Mouse (Mus musculus) CH12.LX (cell line): Measurements from ENCODE around the gene Hsd17b1. TPM values are rescaled to one million over a fixed set of nuclear protein-coding genes. Genes with fewer than 3 reads are reported as not detected.
A peak's percentile ranks its signal among the peaks of the same experiment; 100 is the strongest.

ENCODE experiments used
- DNase-seq: peaks from one replicate; pipeline ENCODE4 v3.0.0-alpha.2; 2013; ENCODE audit errors: extremely low read depth
- H3K27ac ChIP-seq: 2 replicates; pipeline ENCODE4 v1.5.1; 2012; ENCODE audit warnings: low read depth, mild to moderate bottlenecking, control low read depth, moderate library complexity; ENCODE audit not compliant: insufficient read depth
- H3K27me3 ChIP-seq: replicated peaks from 2 replicates; pipeline ENCODE3; 2012; ENCODE audit warnings: inconsistent platforms
- H3K36me3 ChIP-seq, 2 experiments: replicated peaks in 1 of 2; 2 replicates each; pipeline versions ENCODE3 to v1.6.1; 2012; ENCODE audit warnings: inconsistent platforms in 1 of 2, low read length in 1 of 2, mild to moderate bottlenecking in 1 of 2, mixed read lengths in 1 of 2, moderate library complexity in 1 of 2; ENCODE audit not compliant: control insufficient read depth in 1 of 2, insufficient read depth in 1 of 2
- H3K4me1 ChIP-seq, 2 experiments: 2 replicates each; pipeline ENCODE4 v1.6.1; 2012; ENCODE audit warnings: inconsistent platforms in 1 of 2, moderate library complexity in 1 of 2; ENCODE audit not compliant: insufficient read depth in 2 of 2, control insufficient read depth in 1 of 2
- H3K4me2 ChIP-seq: 2 replicates; pipeline ENCODE4 v1.6.1; 2012; ENCODE audit warnings: low read depth, mild to moderate bottlenecking, control low read depth; ENCODE audit not compliant: poor library complexity, insufficient read depth, severe bottlenecking
- H3K4me3 ChIP-seq, 3 experiments: fragments of 150-350 bp in 1 of 3; sonication (generic) in 1 of 3; replicated peaks in 1 of 3; 2 replicates each; pipeline versions ENCODE3 to v1.5.1; 2011 to 2012; ENCODE audit warnings: low read depth in 2 of 3, low read length in 2 of 3, mild to moderate bottlenecking in 2 of 3, moderate library complexity in 2 of 3, control low read depth in 1 of 3, improper control_type of control experiment in 1 of 3, inconsistent platforms in 1 of 3, mixed read lengths in 1 of 3; ENCODE audit not compliant: poor library complexity in 1 of 3
- H3K79me2 ChIP-seq: replicated peaks from 2 replicates; pipeline ENCODE4 v1.6.1; 2012; ENCODE audit warnings: mild to moderate bottlenecking, moderate library complexity; ENCODE audit not compliant: control insufficient read depth, poor library complexity, insufficient read depth, severe bottlenecking; ENCODE audit errors: extremely low read depth
- H3K9ac ChIP-seq: 2 replicates; pipeline ENCODE4 v1.6.1; 2012; ENCODE audit warnings: low read depth, mild to moderate bottlenecking, control low read depth, moderate library complexity; ENCODE audit not compliant: insufficient read depth
- H3K9me3 ChIP-seq: replicated peaks from 2 replicates; pipeline ENCODE3; 2012; ENCODE audit warnings: low read length, inconsistent platforms, mixed read lengths
- CHD1 ChIP-seq: IDR thresholded peaks from 2 replicates; pipeline ENCODE4 v1.6.1; 2012; ENCODE audit warnings: low read depth, low read length, improper control_type of control experiment, inconsistent platforms
- ELF1 ChIP-seq: IDR thresholded peaks from 2 replicates; pipeline ENCODE4 v1.6.1; 2014; ENCODE audit warnings: low read depth, mild to moderate bottlenecking, inconsistent platforms, low read length, improper control_type of control experiment
- EP300 ChIP-seq: IDR thresholded peaks from 2 replicates; pipeline ENCODE4 v1.6.1; 2011; ENCODE audit warnings: low read length, improper control_type of control experiment
- ETS1 ChIP-seq: conservative IDR thresholded peaks from 2 replicates; pipeline ENCODE4 v1.6.1; 2012; ENCODE audit warnings: low read depth, mild to moderate bottlenecking, inconsistent platforms, low read length, improper control_type of control experiment, moderate library complexity
- GABPA ChIP-seq: IDR thresholded peaks from 2 replicates; pipeline ENCODE4 v1.6.1; 2012; ENCODE audit warnings: low read depth, low read length, improper control_type of control experiment, inconsistent platforms; ENCODE audit not compliant: insufficient replicate concordance
- HCFC1 ChIP-seq: IDR thresholded peaks from 2 replicates; pipeline ENCODE4 v1.6.1; 2012; ENCODE audit warnings: low read depth, mild to moderate bottlenecking, inconsistent platforms, low read length, improper control_type of control experiment
- JUND ChIP-seq: conservative IDR thresholded peaks from 2 replicates; pipeline ENCODE4 v1.6.1; 2011; ENCODE audit warnings: low read depth, low read length, improper control_type of control experiment
- KAT2A ChIP-seq: IDR thresholded peaks from 2 replicates; pipeline ENCODE4 v1.6.1; 2012; ENCODE audit warnings: low read length, improper control_type of control experiment, inconsistent platforms; ENCODE audit not compliant: insufficient replicate concordance
- MAX ChIP-seq: IDR thresholded peaks from 2 replicates; pipeline ENCODE4 v1.6.1; 2011; ENCODE audit warnings: low read length, improper control_type of control experiment
- MEF2A ChIP-seq: IDR thresholded peaks from 2 replicates; pipeline ENCODE4 v1.6.1; 2014; ENCODE audit warnings: low read depth, mild to moderate bottlenecking, inconsistent platforms, low read length, improper control_type of control experiment, borderline replicate concordance
- MXI1 ChIP-seq: IDR thresholded peaks from 2 replicates; pipeline ENCODE4 v1.6.1; 2011; ENCODE audit warnings: mild to moderate bottlenecking, low read depth, low read length, improper control_type of control experiment
- MYC ChIP-seq: IDR thresholded peaks from 2 replicates; pipeline ENCODE4 v1.6.1; 2011; ENCODE audit warnings: low read depth, mild to moderate bottlenecking, improper control_type of control experiment, low read length
- NELFE ChIP-seq: IDR thresholded peaks from 2 replicates; pipeline ENCODE4 v1.6.1; 2011; ENCODE audit warnings: low read depth, low read length, improper control_type of control experiment
- NRF1 ChIP-seq: IDR thresholded peaks from 2 replicates; pipeline ENCODE4 v1.6.1; 2014; ENCODE audit warnings: low read depth, mild to moderate bottlenecking, inconsistent platforms, low read length, improper control_type of control experiment, moderate library complexity
- POLR2A ChIP-seq: IDR thresholded peaks from 2 replicates; pipeline ENCODE4 v1.6.1; 2011; ENCODE audit warnings: low read depth, mild to moderate bottlenecking, improper control_type of control experiment, low read length
- RCOR1 ChIP-seq: conservative IDR thresholded peaks from 2 replicates; pipeline ENCODE4 v1.6.1; 2012; ENCODE audit warnings: low read depth, mild to moderate bottlenecking, inconsistent platforms, low read length, improper control_type of control experiment
- SMC3 ChIP-seq: IDR thresholded peaks from 2 replicates; pipeline ENCODE4 v1.6.1; 2011; ENCODE audit warnings: low read depth, low read length, improper control_type of control experiment
- TCF12 ChIP-seq: IDR thresholded peaks from 2 replicates; pipeline ENCODE4 v1.6.1; 2014; ENCODE audit warnings: low read depth, mild to moderate bottlenecking, inconsistent platforms, low read length, improper control_type of control experiment
- UBTF ChIP-seq: IDR thresholded peaks from 2 replicates; pipeline ENCODE4 v1.6.1; 2012; ENCODE audit warnings: low read depth, mild to moderate bottlenecking, inconsistent platforms, low read length, improper control_type of control experiment, moderate library complexity
- USF1 ChIP-seq: IDR thresholded peaks from 2 replicates; pipeline ENCODE4 v1.6.1; 2014; ENCODE audit warnings: low read depth, mild to moderate bottlenecking, inconsistent platforms, low read length, improper control_type of control experiment
- USF2 ChIP-seq: conservative IDR thresholded peaks from 2 replicates; pipeline ENCODE4 v1.6.1; 2011; ENCODE audit warnings: low read depth, low read length, improper control_type of control experiment
- ZC3H11A ChIP-seq: IDR thresholded peaks from 2 replicates; pipeline ENCODE4 v1.6.1; 2012; ENCODE audit warnings: low read depth, mild to moderate bottlenecking, inconsistent platforms, low read length, improper control_type of control experiment
- ZKSCAN1 ChIP-seq: IDR thresholded peaks from 2 replicates; pipeline ENCODE4 v1.6.1; 2012; ENCODE audit warnings: low read depth, inconsistent platforms, low read length, improper control_type of control experiment, borderline replicate concordance
- ZMIZ1 ChIP-seq: IDR thresholded peaks from 2 replicates; pipeline ENCODE4 v1.6.1; 2012; ENCODE audit warnings: low read depth, mild to moderate bottlenecking, inconsistent platforms, low read length, improper control_type of control experiment
- ZNF384 ChIP-seq: IDR thresholded peaks from 2 replicates; pipeline ENCODE4 v1.6.1; 2012; ENCODE audit warnings: low read depth, low read length, improper control_type of control experiment, inconsistent platforms
- dilution Hi-C: fragments of 300-500 bp; cut with MboI; formaldehyde crosslinking; loops from 2 replicates; pipeline ENCODE4 v1.14.3; 2020; ENCODE audit warnings: low sequenced_read_pairs; ENCODE audit not compliant: extremely low pct_unique_long_range_greater_than_20kb, extremely low pct_ligation_motif_present
- in situ Hi-C: fragments of 300-500 bp; cut with MboI; formaldehyde crosslinking; loops from 3 replicates; pipeline ENCODE4 v1.14.3; 2019; ENCODE audit warnings: low sequenced_read_pairs, low pct_ligation_motif_present, low pct_unique_long_range_greater_than_20kb, mixed read lengths
- polyA plus RNA-seq: library from polyadenylated mRNA; unstranded; fragments of >175 nt; gene quantifications from 2 replicates; pipeline ENCODE4 v1.2.1, GENCODE M21; 2012; ENCODE audit warnings: low read depth; ENCODE audit not compliant: insufficient read length
- total RNA-seq, 2 experiments: library from RNA; depleted of rRNA; stranded (reverse); fragments of 300-350 nt in 1 of 2; fragments of >200 nt in 1 of 2; gene quantifications; 2 replicates each; pipeline ENCODE4 v1.2.3; 2012 to 2014

Hsd17b1 gene
- total and polyA plus RNA-seq, 3 experiments: 0.17 to 0.81 TPM; not detected in 1

- in situ Hi-C loops: no loop called here
- Histone ChIP-seq H3K27me3 (no peaks in the 10 kb centered on the region), H3K4me2 (no peak overlapping the region), H3K4me1 (peaks cover 6 to 47% of the 10 kb centered on the region in 2 experiments; a peak in 3 of 4 replicates), H3K27ac (no peak overlapping the region), H3K9ac (no peak overlapping the region), H3K9me3 (peaks cover 12% of the 10 kb centered on the region), H3K36me3 (peaks cover 26 to 65% of the 10 kb centered on the region in 2 experiments), H3K79me2 (peaks cover 82% of the 10 kb centered on the region), H3K4me3 (no peak overlapping the region)
- TF ChIP-seq RCOR1 (no peak), USF2 (no peak), ELF1 (no peak), MAX (no peak), ZNF384 (no peak), MEF2A (no peak), NRF1 (no peak), JUND (no peak), GABPA (no peak), EP300 (no peak), MYC (no peak), POLR2A (no peak), SMC3 (no peak), UBTF (no peak), ZKSCAN1 (no peak), ZC3H11A (no peak), CHD1 (no peak), HCFC1 (no peak), ETS1 (no peak)
- dilution Hi-C loops: no loop called here
- DNase-seq: no peak
These were observed 31.1 kb downstream of the Hsd17b1 start for GRCm38 (mm10) chr11:101109351-101109750.

- Histone ChIP-seq H3K27me3 (no peaks in the 10 kb centered on the region), H3K79me2 (peaks cover 91% of the 10 kb centered on the region), H3K36me3 (peaks cover 18 to 62% of the 10 kb centered on the region in 2 experiments), H3K9ac (peak overlapping the region; percentile 46), H3K4me1 (peaks cover 12 to 61% of the 10 kb centered on the region in 2 experiments; a peak in 3 of 4 replicates), H3K4me3 (no peak overlapping the region), H3K9me3 (peaks cover 13% of the 10 kb centered on the region), H3K27ac (peak overlapping the region; percentile 76), H3K4me2 (peak overlapping the region; percentile 70)
- dilution Hi-C loops (no loop called here), in situ Hi-C loops (no loop called here)
- DNase-seq: no peak
- TF ChIP-seq EP300 (0 out of 2 replicates have a peak, but pooled peaks have one; percentile 22), CHD1 (peak; percentile 60; the same call in 1 of the 2 replicates), KAT2A (no peak), TCF12 (peak; percentile 42; the same call in 1 of the 2 replicates), GABPA (no peak), MAX (peak; percentile 49; the same call in 1 of the 2 replicates), MXI1 (peak; percentile 38), ZNF384 (no peak), NELFE (peak; percentile 16; the same call in 1 of the 2 replicates), HCFC1 (0 out of 2 replicates have a peak, but pooled peaks have one; percentile 33), ZMIZ1 (no peak), USF1 (no peak)
These were observed 32.5 kb downstream of the Hsd17b1 start for GRCm38 (mm10) chr11:101110708-101111107.
